Mouse (Mus musculus): ENCODE results near the gene Tmem209. TPM values are rescaled to one million over a fixed set of nuclear protein-coding genes. Genes with fewer than 3 reads are reported as not detected.

Tmem209 gene
- polyA plus RNA-seq, 1 experiment from 2014 or later: 28.9 TPM

DNA sequence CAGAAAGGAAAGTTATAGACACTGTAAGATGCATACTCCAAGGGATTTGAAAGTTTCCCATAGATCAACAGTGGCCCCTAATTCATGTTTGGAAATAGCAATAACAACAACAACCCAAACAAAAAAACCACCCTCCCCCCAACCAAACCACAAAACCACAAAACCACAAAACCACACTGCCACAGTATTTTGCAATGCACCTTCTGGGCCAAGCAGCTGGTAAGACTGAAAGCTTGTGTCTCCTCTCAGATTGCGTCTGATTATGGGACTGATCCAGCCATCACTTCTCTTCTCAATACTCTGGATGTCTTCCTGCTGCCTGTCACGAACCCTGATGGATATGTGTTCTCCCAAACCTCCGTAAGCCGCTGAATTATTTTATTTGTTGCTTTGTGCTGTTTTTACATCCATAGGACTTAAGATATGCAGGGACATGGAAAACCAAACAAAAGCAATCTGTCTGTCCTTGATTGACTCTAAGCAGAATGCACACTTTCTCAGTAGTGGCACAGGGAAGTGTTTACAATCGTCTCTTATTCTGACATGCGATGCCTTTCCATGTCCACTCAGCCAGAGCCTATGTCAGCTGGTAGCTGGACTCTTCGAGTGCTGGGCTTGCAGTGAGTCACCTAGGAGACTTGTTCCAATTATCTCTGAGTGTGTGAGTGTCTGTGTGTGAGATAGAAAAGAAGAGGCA, 41.1 kb upstream of the Tmem209 start:
- H3K36me3 ChIP-seq (ENCODE audit: control insufficient read depth, insufficient read depth, low read length): no peaks in the 10 kb centered on the region
- H3K4me3 ChIP-seq (ENCODE audit: low read depth, low read length): no peak overlapping the region
- H3K27ac ChIP-seq (ENCODE audit: low read depth, low read length): no peak overlapping the region
- no peaks in the 10 kb centered on the region for H3K27me3 ChIP-seq (ENCODE audit: control insufficient read depth, insufficient read depth, low read length)
- H3K4me2 ChIP-seq (ENCODE audit: low read depth, low read length): no peak overlapping the region
- H3K9me3 ChIP-seq (ENCODE audit: control insufficient read depth, low read length): 0 out of 2 replicates have a peak, but pooled peaks cover 3% of the 10 kb centered on the region
- H3K9ac ChIP-seq (replicated peaks; ENCODE audit: low read depth, low read length): no peak overlapping the region
- no peak for ATAC-seq (ENCODE audit: low read depth)
- WGBS: 69% methylated on average over 7 of the region's 7 CpGs
- peaks cover 28% of the 10 kb centered on the region for H3K4me1 ChIP-seq (ENCODE audit: control insufficient read depth, insufficient read depth, low read length)

DNA sequence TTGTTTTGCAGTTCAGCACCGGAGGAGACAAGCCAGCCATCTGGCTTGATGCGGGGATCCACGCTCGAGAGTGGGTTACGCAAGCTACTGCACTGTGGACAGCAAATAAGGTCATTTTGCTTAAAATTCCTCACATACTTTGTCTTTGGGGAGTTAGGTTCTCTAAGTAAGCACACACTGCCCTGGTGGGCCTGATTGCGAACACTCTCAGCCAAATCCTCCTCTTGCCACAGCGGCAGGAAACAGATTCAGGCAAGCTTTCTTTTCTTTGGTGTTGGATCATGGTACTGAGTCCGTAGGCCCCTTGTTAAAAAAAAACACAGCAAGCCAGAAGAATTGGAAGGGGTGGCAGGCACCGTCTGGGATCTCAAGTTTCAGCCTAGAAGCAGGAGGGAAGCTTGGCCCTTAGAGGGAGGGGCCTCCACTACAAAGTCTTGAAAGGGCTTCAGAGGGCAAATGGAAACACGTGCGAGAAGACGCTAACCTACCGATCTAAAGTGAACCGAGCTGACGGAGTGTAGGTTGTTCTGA, 39.7 kb upstream of the Tmem209 start:
- H3K27ac ChIP-seq (ENCODE audit: low read depth, low read length): no peak overlapping the region
- H3K36me3 ChIP-seq (ENCODE audit: control insufficient read depth, insufficient read depth, low read length): no peaks in the 10 kb centered on the region
- WGBS: 33% methylated on average over 15 of the region's 15 CpGs
- peaks cover 28% of the 10 kb centered on the region for H3K4me1 ChIP-seq (ENCODE audit: control insufficient read depth, insufficient read depth, low read length)
- no peak overlapping the region for H3K4me3 ChIP-seq (ENCODE audit: low read depth, low read length)
- H3K9ac ChIP-seq (replicated peaks; ENCODE audit: low read depth, low read length): no peak overlapping the region
- no peaks in the 10 kb centered on the region for H3K27me3 ChIP-seq (ENCODE audit: control insufficient read depth, insufficient read depth, low read length)
- no peak for ATAC-seq (ENCODE audit: low read depth)
- H3K4me2 ChIP-seq (ENCODE audit: low read depth, low read length): no peak overlapping the region
- H3K9me3 ChIP-seq (ENCODE audit: control insufficient read depth, low read length): 0 out of 2 replicates have a peak, but pooled peaks cover 3% of the 10 kb centered on the region

DNA sequence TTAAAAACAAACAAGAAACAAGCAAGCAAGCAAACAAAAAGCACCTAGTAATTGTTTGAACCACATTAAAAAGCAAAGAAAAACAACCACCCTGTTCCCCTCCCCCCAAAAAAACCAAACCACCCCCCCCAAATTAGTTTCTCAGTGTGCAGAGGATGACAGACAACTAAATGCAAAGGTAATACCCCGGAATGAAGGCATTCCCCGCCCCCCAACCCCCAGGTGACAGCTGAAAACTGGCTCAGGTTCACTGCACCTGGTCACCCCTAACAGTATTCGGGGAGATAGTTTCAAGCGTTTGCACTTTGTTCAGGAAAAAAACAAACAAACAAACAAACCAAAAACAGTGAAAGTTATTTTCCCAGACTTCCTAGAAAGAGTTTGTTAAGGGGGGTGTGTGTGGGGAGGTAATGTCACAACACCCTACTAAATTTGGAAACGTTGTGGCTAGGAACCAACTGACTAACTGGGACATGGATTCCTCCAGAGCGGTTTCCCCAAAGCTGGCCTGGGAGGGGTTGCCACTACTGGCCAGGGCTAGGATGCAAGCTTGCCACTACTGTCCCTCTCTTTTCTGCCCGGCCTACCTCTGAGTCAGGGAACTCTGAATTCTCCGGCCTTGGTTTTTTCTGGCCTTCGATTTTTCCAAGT, 38.2 kb upstream of the Tmem209 start:
- ATAC-seq (ENCODE audit: low read depth): no peak
- H3K36me3 ChIP-seq (ENCODE audit: control insufficient read depth, insufficient read depth, low read length): no peaks in the 10 kb centered on the region
- H3K9me3 ChIP-seq (ENCODE audit: control insufficient read depth, low read length): 0 out of 2 replicates have a peak, but pooled peaks cover 3% of the 10 kb centered on the region
- no peaks in the 10 kb centered on the region for H3K27me3 ChIP-seq (ENCODE audit: control insufficient read depth, insufficient read depth, low read length)
- no peak overlapping the region for H3K4me3 ChIP-seq (ENCODE audit: low read depth, low read length)
- H3K4me1 ChIP-seq (ENCODE audit: control insufficient read depth, insufficient read depth, low read length): peaks cover 27% of the 10 kb centered on the region
- 35% methylated on average over 9 of the region's 9 CpGs for WGBS
- peak overlapping the region; percentile 42; the same call in 1 of the 2 replicates for H3K4me2 ChIP-seq (ENCODE audit: low read depth, low read length)
- H3K27ac ChIP-seq (ENCODE audit: low read depth, low read length): peak overlapping the region; percentile 22; the same call in 1 of the 2 replicates
- H3K9ac ChIP-seq (replicated peaks; ENCODE audit: low read depth, low read length): no peak overlapping the region

DNA sequence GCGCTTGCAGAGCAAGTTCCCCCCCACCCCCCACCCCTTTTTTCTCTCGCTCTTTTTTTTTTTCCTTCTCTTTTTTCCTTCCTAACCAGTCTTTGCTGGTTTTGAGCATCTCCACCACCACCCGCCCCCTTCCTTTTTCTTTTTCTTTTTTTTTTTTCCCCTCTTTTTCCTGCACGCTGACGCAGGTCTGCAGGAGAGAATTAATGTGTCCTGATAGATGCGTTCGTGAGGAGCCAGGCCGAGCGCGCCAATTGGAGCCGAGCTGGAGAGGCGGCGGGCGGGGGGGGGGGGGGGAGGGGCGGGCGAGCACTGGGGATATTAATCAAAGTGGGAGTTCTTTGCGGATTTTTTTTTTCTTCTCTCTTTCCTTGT, 37.7 kb upstream of the Tmem209 start:
- H3K27me3 ChIP-seq (ENCODE audit: control insufficient read depth, insufficient read depth, low read length): no peaks in the 10 kb centered on the region
- peak overlapping the region; percentile 84 for H3K27ac ChIP-seq (ENCODE audit: low read depth, low read length)
- 0% methylated on average over 16 of the region's 17 CpGs for WGBS
- peak overlapping the region; percentile 2; the same call in 1 of the 2 replicates for H3K4me3 ChIP-seq (ENCODE audit: low read depth, low read length)
- ATAC-seq (ENCODE audit: low read depth): peak; percentile 66
- no peaks in the 10 kb centered on the region for H3K36me3 ChIP-seq (ENCODE audit: control insufficient read depth, insufficient read depth, low read length)
- H3K4me2 ChIP-seq (ENCODE audit: low read depth, low read length): peak overlapping the region; percentile 42
- H3K9ac ChIP-seq (replicated peaks; ENCODE audit: low read depth, low read length): peak overlapping the region; percentile 41
- peaks cover 22% of the 10 kb centered on the region for H3K4me1 ChIP-seq (ENCODE audit: control insufficient read depth, insufficient read depth, low read length)
- 0 out of 2 replicates have a peak, but pooled peaks cover 3% of the 10 kb centered on the region for H3K9me3 ChIP-seq (ENCODE audit: control insufficient read depth, low read length)

DNA sequence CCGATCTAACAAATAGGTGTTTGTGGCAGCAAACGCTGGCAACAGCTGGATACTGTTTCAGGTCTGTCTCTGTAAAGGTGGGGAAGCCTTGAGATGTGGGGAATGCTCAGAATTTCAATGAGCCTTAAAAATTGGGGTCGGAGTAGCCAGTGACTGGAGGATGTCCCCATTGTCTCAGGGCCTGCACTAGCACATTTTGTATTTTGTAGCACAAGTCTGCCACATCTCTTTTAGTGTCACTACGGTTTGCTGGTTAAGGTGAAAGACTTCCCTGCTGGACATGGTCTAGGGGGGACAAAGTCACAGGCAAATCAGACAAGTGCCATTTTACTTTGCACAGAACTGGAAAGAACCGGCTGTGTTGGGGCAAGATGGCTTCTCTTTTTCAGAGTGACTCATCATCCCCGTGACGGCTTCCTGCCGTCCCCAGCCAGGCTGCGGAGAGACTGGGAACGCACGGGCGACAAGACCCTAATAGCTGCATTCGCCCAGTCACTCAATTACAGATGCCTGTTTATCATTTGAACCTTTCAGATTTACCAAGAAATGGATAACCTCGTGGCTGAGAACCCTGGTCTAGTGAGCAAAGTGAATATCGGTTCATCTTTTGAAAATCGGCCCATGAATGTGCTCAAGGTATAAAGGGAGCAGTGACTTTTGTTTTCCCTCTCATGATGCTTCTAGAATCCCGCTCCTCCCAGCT, 37.1 kb upstream of the Tmem209 start:
- Histone ChIP-seq H3K36me3 (ENCODE audit: control insufficient read depth, insufficient read depth, low read length) (no peaks in the 10 kb centered on the region), H3K27me3 (ENCODE audit: control insufficient read depth, insufficient read depth, low read length) (no peaks in the 10 kb centered on the region), H3K27ac (ENCODE audit: low read depth, low read length) (peak overlapping the region; percentile 84), H3K4me3 (ENCODE audit: low read depth, low read length) (peak overlapping the region; percentile 2; the same call in 1 of the 2 replicates), H3K9me3 (ENCODE audit: control insufficient read depth, low read length) (0 out of 2 replicates have a peak, but pooled peaks cover 3% of the 10 kb centered on the region), H3K4me2 (ENCODE audit: low read depth, low read length) (peak overlapping the region; percentile 42), H3K9ac (replicated peaks; ENCODE audit: low read depth, low read length) (peak overlapping the region; percentile 41), H3K4me1 (ENCODE audit: control insufficient read depth, insufficient read depth, low read length) (peaks cover 19% of the 10 kb centered on the region)
- WGBS: 8% methylated on average over 17 of the region's 17 CpGs
- peak; percentile 70 for ATAC-seq (ENCODE audit: low read depth)

DNA sequence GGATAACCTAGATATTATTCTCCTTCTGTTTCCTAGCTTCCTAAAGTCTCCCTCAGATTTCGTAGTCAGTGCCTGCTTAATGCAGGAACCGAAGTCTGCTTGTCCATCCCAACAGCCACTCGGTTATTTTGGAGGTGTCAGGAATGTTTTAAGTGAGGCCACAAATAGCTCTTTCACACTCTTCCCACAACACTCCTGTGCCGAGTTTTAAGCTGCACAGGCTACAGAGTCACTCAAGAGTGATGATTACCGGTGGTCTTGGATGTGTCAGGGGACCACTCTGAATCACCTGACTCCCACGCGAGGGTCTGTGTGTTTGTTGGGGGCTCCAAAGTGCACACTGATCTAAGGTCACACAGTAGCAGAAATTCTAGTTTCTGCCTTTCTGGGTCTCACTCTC, 36.1 kb upstream of the Tmem209 start:
- H3K27ac ChIP-seq (ENCODE audit: low read depth, low read length): peak overlapping the region; percentile 84
- no peaks in the 10 kb centered on the region for H3K9me3 ChIP-seq (ENCODE audit: control insufficient read depth, low read length)
- WGBS: 75% methylated on average over 7 of the region's 7 CpGs
- H3K4me2 ChIP-seq (ENCODE audit: low read depth, low read length): no peak overlapping the region
- H3K4me1 ChIP-seq (ENCODE audit: control insufficient read depth, insufficient read depth, low read length): peaks cover 19% of the 10 kb centered on the region
- no peaks in the 10 kb centered on the region for H3K27me3 ChIP-seq (ENCODE audit: control insufficient read depth, insufficient read depth, low read length)
- H3K4me3 ChIP-seq (ENCODE audit: low read depth, low read length): no peak overlapping the region
- no peak overlapping the region for H3K9ac ChIP-seq (replicated peaks; ENCODE audit: low read depth, low read length)
- H3K36me3 ChIP-seq (ENCODE audit: control insufficient read depth, insufficient read depth, low read length): no peaks in the 10 kb centered on the region
- no peak for ATAC-seq (ENCODE audit: low read depth)

DNA sequence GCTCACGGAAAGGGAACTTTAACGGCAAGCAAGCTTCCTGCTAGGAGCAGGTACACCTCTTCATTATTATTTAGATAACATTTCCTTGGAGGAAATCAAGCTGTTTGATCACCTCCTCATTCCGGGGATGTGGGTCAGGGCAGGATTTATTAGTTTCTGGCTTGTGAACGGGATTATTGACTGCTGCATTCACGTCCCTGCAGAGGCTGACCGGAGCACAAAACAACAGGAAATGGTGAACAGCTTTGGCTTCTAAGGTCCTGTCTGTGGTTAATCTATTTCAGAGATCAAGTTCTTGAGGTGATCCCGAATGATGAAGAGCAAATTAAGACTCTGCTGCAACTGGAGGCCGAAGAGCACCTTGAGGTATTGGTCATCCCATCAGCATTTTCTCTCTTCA, 34.3 kb upstream of the Tmem209 start:
- Histone ChIP-seq H3K36me3 (ENCODE audit: control insufficient read depth, insufficient read depth, low read length) (no peaks in the 10 kb centered on the region), H3K4me3 (ENCODE audit: low read depth, low read length) (no peak overlapping the region), H3K9me3 (ENCODE audit: control insufficient read depth, low read length) (no peaks in the 10 kb centered on the region), H3K4me2 (ENCODE audit: low read depth, low read length) (no peak overlapping the region), H3K27me3 (ENCODE audit: control insufficient read depth, insufficient read depth, low read length) (no peaks in the 10 kb centered on the region), H3K27ac (ENCODE audit: low read depth, low read length) (no peak overlapping the region), H3K9ac (replicated peaks; ENCODE audit: low read depth, low read length) (no peak overlapping the region), H3K4me1 (ENCODE audit: control insufficient read depth, insufficient read depth, low read length) (peaks cover 14% of the 10 kb centered on the region)
- WGBS: 16% methylated on average over 8 of the region's 8 CpGs
- no peak for ATAC-seq (ENCODE audit: low read depth)

DNA sequence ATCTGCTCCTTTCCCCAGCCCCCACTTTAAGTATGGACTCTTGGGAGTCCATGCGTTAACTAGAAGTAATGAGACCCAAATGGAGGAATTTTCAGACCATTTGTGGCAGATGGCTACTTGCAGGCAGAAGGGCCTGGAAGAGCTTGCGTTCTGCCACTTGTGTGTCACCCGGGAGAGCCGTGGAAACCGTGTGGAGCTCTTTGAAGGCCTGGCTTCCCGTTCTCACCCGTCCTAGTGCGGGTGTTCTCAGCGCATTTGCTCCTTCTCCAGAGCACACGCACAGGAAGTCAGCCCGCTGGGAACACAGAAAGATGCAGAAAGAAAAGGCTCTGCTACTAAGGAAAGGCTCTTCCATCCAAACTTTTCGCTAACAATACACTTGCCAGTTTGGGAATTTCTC, 33.5 kb upstream of the Tmem209 start:
- 50% methylated on average over 12 of the region's 12 CpGs for WGBS
- ATAC-seq (ENCODE audit: low read depth): no peak
- Histone ChIP-seq H3K4me3 (ENCODE audit: low read depth, low read length) (no peak overlapping the region), H3K9me3 (ENCODE audit: control insufficient read depth, low read length) (no peaks in the 10 kb centered on the region), H3K36me3 (ENCODE audit: control insufficient read depth, insufficient read depth, low read length) (no peaks in the 10 kb centered on the region), H3K4me2 (ENCODE audit: low read depth, low read length) (no peak overlapping the region), H3K27me3 (ENCODE audit: control insufficient read depth, insufficient read depth, low read length) (no peaks in the 10 kb centered on the region), H3K4me1 (ENCODE audit: control insufficient read depth, insufficient read depth, low read length) (peaks cover 14% of the 10 kb centered on the region), H3K27ac (ENCODE audit: low read depth, low read length) (no peak overlapping the region), H3K9ac (replicated peaks; ENCODE audit: low read depth, low read length) (no peak overlapping the region)
